Mouse (Mus musculus) hindbrain, embryonic 15.5 days (tissue): ENCODE measurements around the gene Agmat. TPM values are rescaled to one million over a fixed set of nuclear protein-coding genes. Genes with fewer than 3 reads are reported as not detected.

Source experiments
- ATAC-seq: fragments of 200-750 bp; cut with Nextera tagmentation; 2 replicates; pipeline ENCODE4 v1.8.0; 2017; ENCODE audit warnings: low read depth, moderate number of reproducible peaks, moderate TSS enrichment; ENCODE audit not compliant: low FRiP score
- H3K27ac ChIP-seq: fragments of 300-500 bp; sonication (generic); replicated peaks from 2 replicates; pipeline ENCODE4 v1.5.1; 2015; ENCODE audit warnings: mild to moderate bottlenecking, inconsistent platforms
- H3K27me3 ChIP-seq: fragments of 300-500 bp; sonication (generic); 2 replicates; pipeline ENCODE4 v1.6.1; 2015; ENCODE audit warnings: control low read depth, inconsistent platforms
- H3K36me3 ChIP-seq: fragments of 300-500 bp; sonication (generic); 2 replicates; pipeline ENCODE4 v1.6.1; 2015; ENCODE audit warnings: control low read depth, inconsistent platforms
- H3K4me1 ChIP-seq: fragments of 300-500 bp; sonication (generic); replicated peaks from 2 replicates; pipeline ENCODE4 v1.6.1; 2015; ENCODE audit warnings: control low read depth, inconsistent platforms
- H3K4me2 ChIP-seq: fragments of 300-500 bp; sonication (generic); 2 replicates; pipeline ENCODE4 v1.6.1; 2015; ENCODE audit warnings: moderate library complexity, mild to moderate bottlenecking, inconsistent platforms
- H3K4me3 ChIP-seq: fragments of 300-500 bp; sonication (generic); 2 replicates; pipeline ENCODE4 v1.5.1; 2015; ENCODE audit warnings: mild to moderate bottlenecking, inconsistent platforms
- H3K9ac ChIP-seq: fragments of 300-500 bp; sonication (generic); 2 replicates; pipeline ENCODE4 v1.6.1; 2015; ENCODE audit warnings: inconsistent platforms
- H3K9me3 ChIP-seq: fragments of 300-500 bp; sonication (generic); 2 replicates; pipeline ENCODE4 v1.6.1; 2016; ENCODE audit warnings: control low read depth, inconsistent platforms
- WGBS: fragments of 180-500 bp; shearing (Covaris S2); methylation state at CpG from one replicate; pipeline ENCODE4 v1.1.7; 2015; 5-methylcytosine and 5-hydroxymethylcytosine counted together
- polyA plus RNA-seq: library from polyadenylated mRNA; unstranded; fragments of >200 nt; fragmentation: Nextera tagmentation; extraction: Ambion mirVana; gene quantifications from 2 replicates; pipeline ENCODE4 v1.2.1, GENCODE M21; 2015

Gene Agmat
- polyA plus RNA-seq, 1 experiment from 2014 or later, result 0.21 TPM

DNA sequence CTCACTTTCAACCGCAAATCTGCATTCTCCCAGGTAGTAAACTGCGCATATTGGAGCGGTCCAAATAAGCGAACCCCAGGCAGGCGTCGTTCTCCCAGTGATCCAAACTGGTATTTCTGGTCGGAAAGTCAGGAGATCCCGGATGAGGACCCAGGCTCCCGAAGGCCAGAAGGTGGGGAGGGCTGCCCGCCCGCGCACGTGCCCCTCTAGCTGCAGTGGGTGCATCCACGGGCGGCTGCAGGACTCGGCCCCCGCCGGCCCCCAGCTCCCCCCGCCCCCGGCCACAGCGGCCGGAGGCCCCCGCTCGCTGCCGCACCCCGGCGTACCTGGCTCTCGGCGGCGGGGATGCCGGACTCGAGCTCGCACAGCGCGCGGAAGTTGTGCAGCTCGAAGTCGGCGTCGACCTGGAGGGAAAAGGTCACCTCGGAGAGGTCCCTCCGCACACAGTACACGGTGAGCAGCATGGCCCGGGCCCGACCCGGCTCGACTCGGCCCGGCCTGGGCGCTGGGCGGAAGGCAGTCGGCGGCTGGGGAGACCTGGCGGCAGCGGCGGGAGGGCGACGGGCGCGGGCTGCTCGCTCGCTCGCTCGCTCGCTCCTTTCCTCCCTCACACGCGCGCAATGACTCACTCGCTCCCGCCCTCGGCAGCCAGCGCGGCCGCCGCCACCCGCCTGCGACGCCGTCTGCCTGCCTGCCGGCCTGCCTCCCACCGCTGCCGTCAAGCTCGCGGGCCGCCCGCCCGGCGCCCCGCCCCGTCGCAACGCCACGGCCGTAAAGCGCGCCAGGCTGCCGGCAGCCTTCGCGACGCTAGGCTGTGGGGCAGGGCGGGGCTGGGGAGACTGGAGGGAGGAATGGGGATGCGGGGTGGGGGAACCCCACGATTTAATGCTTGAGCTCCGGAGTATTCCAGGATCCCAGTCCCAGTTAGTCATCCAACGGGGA is 23.5 kb upstream of the Agmat start, which contains the start of gene Ddi2:
Gene Ddi2 (minus strand): TSS at position 689 of the 942 bp plus-strand sequence.
- Histone ChIP-seq H3K4me3 (peak within 1 kb of the TSS; percentile 71), H3K27ac (peak within 1 kb of the TSS; percentile 87), H3K4me2 (peak within 1 kb of the TSS; percentile 72), H3K36me3 (no peaks in the 10 kb centered on the region), H3K27me3 (no peaks in the 10 kb centered on the region), H3K4me1 (peaks cover 28% of the 10 kb centered on the region), H3K9me3 (no peaks in the 10 kb centered on the region), H3K9ac (peak within 1 kb of the TSS; percentile 77)
- peak; percentile 90 for ATAC-seq
- under 1% methylated on average over 83 of the region's 105 CpGs for WGBS

DNA sequence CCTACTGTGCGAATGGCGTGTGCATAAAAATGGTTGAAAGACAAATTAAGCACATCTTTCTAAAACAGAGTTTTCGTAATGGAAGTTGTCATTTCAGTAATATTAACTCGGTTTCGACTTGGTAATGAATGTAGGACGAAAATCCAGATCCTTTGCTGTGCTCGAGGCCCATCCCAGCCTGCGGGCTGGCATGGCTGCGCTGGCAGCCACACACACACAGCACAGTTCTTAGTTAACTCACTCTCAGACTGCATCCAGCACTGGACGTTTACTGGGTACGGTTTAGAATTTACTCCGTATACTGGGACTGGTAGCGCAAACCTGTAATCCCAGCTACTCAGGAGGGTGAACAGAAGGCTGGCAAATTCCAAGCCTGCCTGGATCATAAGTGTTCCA is 22.8 kb upstream of the Agmat start:
- peak; percentile 80 for ATAC-seq
- WGBS, result 7% methylated on average over 13 of the region's 13 CpGs
- H3K4me2 ChIP-seq, result peak overlapping the region; percentile 72

DNA sequence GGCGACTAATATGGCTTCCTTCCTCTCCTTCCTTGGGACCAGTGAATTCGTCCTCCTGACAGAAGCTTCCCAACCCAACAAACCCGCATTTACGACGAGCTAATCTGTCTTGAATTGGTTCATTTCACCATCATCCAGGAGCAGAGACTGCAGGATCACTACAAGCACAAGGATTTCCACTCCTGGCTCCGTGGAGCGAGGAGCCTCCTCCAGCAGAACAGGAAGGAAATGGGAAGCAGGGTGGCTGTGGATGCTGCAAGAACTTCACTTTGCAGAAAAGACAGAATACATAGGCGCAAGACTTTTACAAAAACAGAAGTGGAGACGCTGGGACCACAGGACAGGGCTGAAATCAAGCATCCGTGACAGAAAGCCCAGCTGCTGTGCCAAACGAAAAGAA is 21.9 kb upstream of the Agmat start:
- H3K27ac ChIP-seq, result no peak overlapping the region
- H3K9ac ChIP-seq, result no peak overlapping the region
- no peak overlapping the region for H3K4me2 ChIP-seq
- H3K9me3 ChIP-seq, result no peaks in the 10 kb centered on the region
- 67% methylated on average over 11 of the region's 11 CpGs for WGBS
- no peak for ATAC-seq
- H3K27me3 ChIP-seq, result no peaks in the 10 kb centered on the region
- peaks cover 25% of the 10 kb centered on the region for H3K4me1 ChIP-seq
- no peak overlapping the region for H3K4me3 ChIP-seq
- H3K36me3 ChIP-seq, result no peaks in the 10 kb centered on the region

More for the DNA sequence above, 22.8 kb upstream of the Agmat start:
- H3K36me3 ChIP-seq, result no peaks in the 10 kb centered on the region
- H3K9me3 ChIP-seq, result no peaks in the 10 kb centered on the region
- no peaks in the 10 kb centered on the region for H3K27me3 ChIP-seq
- peaks cover 28% of the 10 kb centered on the region for H3K4me1 ChIP-seq
- peak overlapping the region; percentile 87 for H3K27ac ChIP-seq
- peak overlapping the region; percentile 71 for H3K4me3 ChIP-seq
- peak overlapping the region; percentile 56 for H3K9ac ChIP-seq

DNA sequence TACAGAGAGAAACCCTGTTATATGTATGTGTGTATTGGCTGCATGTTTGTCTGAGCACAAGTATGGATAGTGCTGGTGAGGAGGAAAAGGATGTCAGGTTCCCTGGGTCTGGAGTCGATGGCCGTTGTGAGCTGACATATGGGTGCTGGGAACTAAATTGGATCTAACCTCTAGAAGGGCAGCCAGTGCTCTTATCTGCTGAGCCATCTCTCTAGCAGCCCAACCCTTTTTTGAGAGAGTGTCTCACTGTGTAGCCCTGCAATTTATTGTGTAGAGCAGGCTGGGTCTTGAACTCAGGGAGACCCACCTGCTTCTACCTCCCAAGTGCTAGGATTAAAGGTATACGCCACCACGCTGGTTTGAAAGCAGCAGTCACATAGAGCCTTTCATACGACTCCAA is 21.2 kb upstream of the Agmat start:
- 86% methylated on average over 5 of the region's 5 CpGs for WGBS
- Histone ChIP-seq H3K4me2 (no peak overlapping the region), H3K9ac (no peak overlapping the region)

DNA sequence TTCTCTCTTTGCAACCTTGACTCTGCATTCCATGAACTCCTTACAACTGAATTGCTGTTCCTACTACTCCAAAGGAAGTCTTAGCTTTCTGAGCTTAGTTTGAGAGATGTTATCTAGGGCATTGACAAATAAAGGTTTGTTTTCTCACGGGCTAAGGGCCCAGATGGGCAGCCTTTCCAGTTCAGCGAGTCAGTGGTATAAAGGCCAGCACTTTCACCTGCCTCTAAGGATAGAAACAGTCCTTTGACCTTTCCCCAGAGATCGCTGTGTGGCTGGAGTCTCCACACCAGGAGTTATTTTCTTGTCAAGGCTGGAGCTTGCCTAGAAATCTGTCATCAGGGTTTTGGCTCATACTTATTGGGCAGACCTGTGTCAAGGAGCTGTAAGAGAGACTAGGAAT is 20.7 kb upstream of the Agmat start:
- Histone ChIP-seq H3K27me3 (no peaks in the 10 kb centered on the region), H3K4me1 (peaks cover 22% of the 10 kb centered on the region), H3K4me2 (no peak overlapping the region), H3K9me3 (no peaks in the 10 kb centered on the region), H3K4me3 (no peak overlapping the region), H3K36me3 (no peaks in the 10 kb centered on the region), H3K27ac (no peak overlapping the region), H3K9ac (no peak overlapping the region)
- 71% methylated on average over 3 of the region's 3 CpGs for WGBS
- no peak for ATAC-seq

More for the DNA sequence above, 21.2 kb upstream of the Agmat start:
- Histone ChIP-seq H3K36me3 (no peaks in the 10 kb centered on the region), H3K4me3 (no peak overlapping the region), H3K27me3 (no peaks in the 10 kb centered on the region), H3K27ac (no peak overlapping the region), H3K4me1 (peaks cover 23% of the 10 kb centered on the region), H3K9me3 (no peaks in the 10 kb centered on the region)
- ATAC-seq, result no peak

DNA sequence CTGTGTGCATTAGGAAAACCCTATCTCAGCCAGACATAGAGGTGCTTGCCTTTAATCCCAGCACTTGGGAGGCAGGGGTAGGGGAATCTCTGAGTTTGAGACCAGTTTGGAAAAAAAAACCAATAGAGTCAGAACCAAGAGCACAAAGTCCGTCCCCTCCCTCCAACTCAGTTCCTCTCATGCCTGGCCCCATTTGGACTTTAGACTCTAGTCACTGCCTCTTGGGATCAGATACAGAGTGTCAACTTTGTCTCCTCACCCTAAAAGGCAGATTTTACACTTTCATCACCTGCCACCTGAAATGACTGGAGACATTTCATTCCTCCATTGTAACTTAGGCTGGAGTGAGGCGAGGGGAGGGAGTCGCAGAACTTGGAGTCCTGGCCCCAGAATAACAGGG is 17.2 kb upstream of the Agmat start:
- H3K4me2 ChIP-seq, result no peak overlapping the region

DNA sequence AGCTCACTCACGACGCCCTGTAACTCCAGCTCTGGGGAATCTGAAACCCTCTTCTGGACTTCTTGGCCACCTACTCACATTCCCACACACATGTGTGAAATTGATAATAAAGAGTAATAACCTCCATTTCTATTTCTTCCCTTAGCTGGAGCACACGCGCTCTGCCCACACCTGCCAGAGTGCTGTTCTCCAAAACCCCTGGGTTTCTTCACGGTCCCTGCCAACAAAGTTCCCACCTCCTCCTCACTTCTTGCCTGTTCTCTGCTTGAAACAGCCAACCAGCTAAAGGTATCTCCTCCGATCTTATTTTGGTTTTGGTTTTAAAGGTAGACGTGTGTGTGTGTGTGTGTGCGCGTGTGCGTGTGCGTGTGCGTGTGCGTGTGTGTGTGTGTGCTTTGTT is 16.1 kb upstream of the Agmat start:
- no peaks in the 10 kb centered on the region for H3K9me3 ChIP-seq
- ATAC-seq, result no peak

More for the DNA sequence above, 17.2 kb upstream of the Agmat start:
- no peak overlapping the region for H3K4me3 ChIP-seq
- no peaks in the 10 kb centered on the region for H3K9me3 ChIP-seq
- H3K27me3 ChIP-seq, result no peaks in the 10 kb centered on the region
- 88% methylated on average over 3 of the region's 3 CpGs for WGBS
- no peak for ATAC-seq
- no peaks in the 10 kb centered on the region for H3K36me3 ChIP-seq
- H3K4me1 ChIP-seq, result peaks cover 2% of the 10 kb centered on the region
- H3K27ac ChIP-seq, result no peak overlapping the region
- no peak overlapping the region for H3K9ac ChIP-seq

DNA sequence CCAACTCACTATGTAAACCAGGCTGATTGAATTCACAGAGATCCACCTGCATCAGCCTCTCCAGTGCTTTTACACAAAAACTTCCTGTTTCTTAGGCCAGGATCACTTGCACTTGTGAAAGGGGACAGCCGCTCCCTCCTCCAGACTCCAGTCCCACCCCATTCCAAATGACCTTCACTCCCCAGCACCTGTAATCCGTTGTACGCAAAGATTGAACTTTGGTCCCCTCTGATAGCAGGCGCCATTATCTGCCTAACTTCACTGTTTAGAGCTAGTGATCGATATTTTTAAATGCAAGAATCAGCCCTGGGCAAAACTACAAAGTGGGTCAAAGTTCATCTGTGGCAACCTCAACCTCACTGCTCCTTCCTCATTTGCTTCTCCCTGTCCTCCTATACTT is 14.7 kb upstream of the Agmat start:
- Histone ChIP-seq H3K4me1 (peaks cover 13% of the 10 kb centered on the region), H3K4me3 (no peak overlapping the region), H3K27ac (no peak overlapping the region), H3K9ac (no peak overlapping the region), H3K36me3 (no peaks in the 10 kb centered on the region), H3K4me2 (no peak overlapping the region), H3K27me3 (no peaks in the 10 kb centered on the region), H3K9me3 (no peaks in the 10 kb centered on the region)
- WGBS, result 82% methylated on average over 5 of the region's 5 CpGs
- ATAC-seq, result no peak

More for the DNA sequence above, 16.1 kb upstream of the Agmat start:
- H3K27ac ChIP-seq, result no peak overlapping the region
- H3K4me2 ChIP-seq, result no peak overlapping the region
- no peak overlapping the region for H3K9ac ChIP-seq
- H3K4me1 ChIP-seq, result peaks cover 10% of the 10 kb centered on the region
- H3K4me3 ChIP-seq, result no peak overlapping the region
- no peaks in the 10 kb centered on the region for H3K36me3 ChIP-seq
- WGBS, result 85% methylated on average over 13 of the region's 13 CpGs
- no peaks in the 10 kb centered on the region for H3K27me3 ChIP-seq

DNA sequence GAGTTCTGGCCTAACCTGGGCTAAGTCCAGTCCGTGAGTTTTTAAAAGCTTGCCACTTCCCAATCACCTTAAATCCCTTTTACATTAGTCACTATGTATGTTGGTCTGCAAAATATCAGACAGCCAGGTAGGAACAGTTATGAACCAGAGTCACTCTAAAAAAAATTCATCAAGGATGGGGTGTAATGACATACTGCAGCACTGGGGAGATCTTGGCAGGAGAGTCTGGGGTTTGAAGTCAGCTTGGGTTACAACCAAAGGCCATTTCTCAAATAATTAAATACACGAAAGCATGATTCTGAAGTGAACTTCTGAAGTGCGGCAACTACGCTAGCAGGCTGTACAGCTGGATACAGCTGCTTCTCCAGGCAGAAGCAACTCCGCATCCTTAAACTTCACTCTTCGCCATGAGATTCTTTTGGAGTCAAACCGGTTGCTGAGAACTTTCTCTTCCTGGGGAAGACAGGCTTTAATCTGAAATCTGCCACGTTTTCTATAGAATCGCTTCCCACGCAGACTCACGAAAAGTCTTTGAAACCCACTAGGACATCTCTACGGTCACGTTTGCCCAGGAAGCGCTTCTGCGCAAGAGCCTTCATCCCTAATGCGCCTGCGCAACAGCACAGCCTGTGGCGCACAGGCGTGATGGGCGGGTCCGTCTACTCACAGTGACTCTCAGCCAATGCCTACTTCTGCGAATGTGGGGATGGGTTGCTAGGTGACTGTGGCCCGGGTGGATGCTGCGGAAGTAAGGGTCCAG is 11.8 kb upstream of the Agmat start:
- Histone ChIP-seq H3K36me3 (no peaks in the 10 kb centered on the region), H3K4me2 (peak overlapping the region; percentile 91), H3K4me3 (peak overlapping the region; percentile 49), H3K4me1 (peaks cover 13% of the 10 kb centered on the region), H3K27ac (peak overlapping the region; percentile 76), H3K9me3 (no peaks in the 10 kb centered on the region), H3K27me3 (no peaks in the 10 kb centered on the region), H3K9ac (peak overlapping the region; percentile 52)
- ATAC-seq, result peak; percentile 98
- 6% methylated on average over 24 of the region's 24 CpGs for WGBS

DNA sequence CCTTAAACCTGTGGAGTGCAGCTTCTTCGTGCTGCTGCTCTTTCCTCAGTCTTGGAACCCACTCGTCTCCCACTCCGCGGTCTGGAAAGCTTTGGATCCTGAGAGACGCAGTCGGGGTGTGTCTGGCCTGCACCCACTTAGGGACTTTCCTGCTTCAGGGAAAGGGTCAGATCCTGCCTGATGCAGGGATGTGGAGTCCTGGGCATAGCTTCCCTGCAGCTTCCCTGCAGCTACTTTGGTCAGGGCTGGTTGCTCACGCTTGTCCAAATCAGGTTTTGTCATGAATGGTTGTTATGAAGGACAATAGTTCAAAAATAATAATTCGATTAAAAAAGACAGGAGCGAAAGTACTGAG is 11.3 kb upstream of the Agmat start:
- H3K4me2 ChIP-seq, result peak overlapping the region; percentile 91
- H3K9ac ChIP-seq, result peak overlapping the region; percentile 52
- H3K4me1 ChIP-seq, result peaks cover 13% of the 10 kb centered on the region
- 26% methylated on average over 9 of the region's 9 CpGs for whole genome bisulfite sequencing
- H3K36me3 ChIP-seq, result no peaks in the 10 kb centered on the region
- H3K27ac ChIP-seq, result peak overlapping the region; percentile 67
- no peaks in the 10 kb centered on the region for H3K9me3 ChIP-seq
- H3K27me3 ChIP-seq, result no peaks in the 10 kb centered on the region
- no peak; the same call in 1 of the 2 replicates for ATAC-seq
- peak overlapping the region; percentile 49 for H3K4me3 ChIP-seq

DNA sequence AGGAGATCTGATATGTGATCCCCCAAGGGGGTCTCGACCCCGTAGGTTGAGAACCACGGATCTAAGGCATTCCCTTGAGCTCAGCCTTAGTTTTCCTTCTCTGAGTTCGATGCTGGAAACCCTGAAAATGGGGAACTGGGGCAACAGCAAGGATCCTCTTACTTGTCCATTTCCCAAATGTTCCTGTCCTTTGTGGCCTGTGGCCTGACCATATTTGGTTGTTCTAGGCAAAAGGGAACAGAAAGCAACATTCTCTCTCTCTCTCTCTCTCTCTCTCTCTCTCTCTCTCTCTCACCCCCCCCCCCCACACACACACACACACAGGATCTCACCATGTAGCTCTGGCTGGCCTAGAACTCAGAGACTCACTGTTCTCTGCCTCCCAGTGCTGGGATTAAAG is 9.6 kb upstream of the Agmat start:
- Histone ChIP-seq H3K27ac (no peak overlapping the region), H3K9ac (no peak overlapping the region), H3K36me3 (no peaks in the 10 kb centered on the region), H3K4me3 (no peak overlapping the region), H3K27me3 (no peaks in the 10 kb centered on the region), H3K9me3 (no peaks in the 10 kb centered on the region), H3K4me2 (no peak overlapping the region), H3K4me1 (peaks cover 13% of the 10 kb centered on the region)
- ATAC-seq, result no peak
- WGBS, result 71% methylated on average over 4 of the region's 4 CpGs

DNA sequence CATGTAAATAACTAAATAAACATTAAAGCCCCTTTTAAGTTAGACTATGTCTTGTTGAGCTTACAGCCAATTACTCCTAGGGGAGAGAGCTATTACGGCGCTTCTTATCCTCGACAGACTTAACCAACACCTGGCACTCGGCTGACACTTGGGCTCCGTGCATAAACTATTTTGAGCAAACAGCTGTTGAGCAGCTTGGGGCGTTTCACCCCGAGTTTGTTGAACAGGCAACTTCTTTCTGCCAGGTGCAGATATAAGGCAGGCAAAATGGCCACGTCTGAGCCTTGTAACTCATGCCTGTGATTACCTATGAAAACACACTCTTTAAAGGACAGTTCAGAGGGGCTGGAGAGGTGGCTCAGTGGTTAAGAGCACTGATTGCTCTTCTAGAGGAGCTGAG is 8.5 kb upstream of the Agmat start:
- H3K4me3 ChIP-seq, result no peak overlapping the region
- WGBS, result 75% methylated on average over 8 of the region's 8 CpGs
- H3K27me3 ChIP-seq, result no peaks in the 10 kb centered on the region
- no peak overlapping the region for H3K9ac ChIP-seq
- H3K4me1 ChIP-seq, result peaks cover 13% of the 10 kb centered on the region
- no peak overlapping the region for H3K27ac ChIP-seq
- H3K36me3 ChIP-seq, result no peaks in the 10 kb centered on the region
- ATAC-seq, result no peak
- H3K9me3 ChIP-seq, result no peaks in the 10 kb centered on the region
- H3K4me2 ChIP-seq, result no peak overlapping the region
